Mouse (Mus musculus): ENCODE data around the gene 6430628N08Rik. TPM values are rescaled to one million over a fixed set of nuclear protein-coding genes. Genes with fewer than 3 reads are reported as not detected.

The 6430628N08Rik gene
- total and polyA plus RNA-seq, 3 experiments, result not detected

- Histone ChIP-seq H3K4me2 (ENCODE audit: insufficient read depth, low read depth, poor library complexity, severe bottlenecking) (no peak overlapping the region), H3K27ac (ENCODE audit: insufficient read depth, low read depth) (peak overlapping the region; percentile 42), H3K36me3 (replicated peaks in 1 of 2; ENCODE audit: control insufficient read depth in 1 of 2, insufficient read depth in 1 of 2, low read length in 1 of 2) (peaks cover 52 to 74% of the 10 kb centered on the region in 2 experiments), H3K27me3 (replicated peaks) (no peaks in the 10 kb centered on the region), H3K9me3 (replicated peaks; ENCODE audit: low read length) (peaks cover 4% of the 10 kb centered on the region), H3K9ac (ENCODE audit: insufficient read depth, low read depth) (no peak overlapping the region), H3K79me2 (replicated peaks; ENCODE audit: control insufficient read depth, extremely low read depth, insufficient read depth, poor library complexity, severe bottlenecking) (no peaks in the 10 kb centered on the region; the same call in none of the 2 replicates), H3K4me3 (replicated peaks in 1 of 3; ENCODE audit: low read depth in 2 of 3, low read length in 2 of 3, poor library complexity in 1 of 3) (no peak overlapping the region), H3K4me1 (ENCODE audit: control insufficient read depth in 1 of 2, insufficient read depth in 2 of 2) (peaks cover 24 to 78% of the 10 kb centered on the region in 2 experiments)
- dilution Hi-C loops (cut with MboI; ENCODE audit: extremely low pct_ligation_motif_present, extremely low pct_unique_long_range_greater_than_20kb, low sequenced_read_pairs) (no loop called here), in situ Hi-C loops (cut with MboI; ENCODE audit: low pct_ligation_motif_present, low pct_unique_long_range_greater_than_20kb, low sequenced_read_pairs) (no loop called here)
- TF ChIP-seq EP300 (IDR thresholded peaks at IDR 0.05; ENCODE audit: low read length) (no peak), JUN (IDR thresholded peaks at IDR 0.05; ENCODE audit: insufficient read depth, low read depth, low read length) (no peak), RAD21 (IDR thresholded peaks at IDR 0.05; ENCODE audit: low read depth, low read length) (no peak), POLR2A (IDR thresholded peaks at IDR 0.05; ENCODE audit: low read depth, low read length) (no peak), MEF2A (IDR thresholded peaks at IDR 0.05; ENCODE audit: borderline replicate concordance, low read depth, low read length) (no peak), POLR2AphosphoS2 (IDR thresholded peaks at IDR 0.05; ENCODE audit: low read depth, low read length) (no peak), HCFC1 (IDR thresholded peaks at IDR 0.05; ENCODE audit: low read depth, low read length) (no peak), CHD2 (IDR thresholded peaks at IDR 0.05; ENCODE audit: low read length) (no peak), CTCF (conservative IDR thresholded peaks at IDR 0.05 in 1 of 2, IDR thresholded peaks at IDR 0.05 in 1 of 2; ENCODE audit: low read depth in 2 of 2, low read length in 2 of 2) (no peak), MXI1 (IDR thresholded peaks at IDR 0.05; ENCODE audit: low read depth, low read length) (no peak), E2F4 (IDR thresholded peaks at IDR 0.05; ENCODE audit: insufficient replicate concordance, low read depth, low read length) (no peak), KAT2A (IDR thresholded peaks at IDR 0.05; ENCODE audit: insufficient replicate concordance, low read length) (no peak), TCF12 (IDR thresholded peaks at IDR 0.05; ENCODE audit: low read depth, low read length) (no peak), IRF4 (IDR thresholded peaks at IDR 0.05; ENCODE audit: low read depth, low read length) (no peak), BHLHE40 (IDR thresholded peaks at IDR 0.05; ENCODE audit: low read depth, low read length) (no peak), USF2 (conservative IDR thresholded peaks at IDR 0.05; ENCODE audit: low read depth, low read length) (no peak), MAX (IDR thresholded peaks at IDR 0.05; ENCODE audit: low read length) (no peak), NRF1 (IDR thresholded peaks at IDR 0.05; ENCODE audit: low read depth, low read length) (no peak)
- DNase-seq (ENCODE audit: extremely low read depth), result no peak
Observed at GRCm38 (mm10) chr4:115850111-115850510, 40.4 kb upstream of the 6430628N08Rik start.

- no peak overlapping the region for H3K4me2 ChIP-seq (ENCODE audit: insufficient read depth, low read depth, poor library complexity, severe bottlenecking)
- no peak overlapping the region for H3K9ac ChIP-seq (ENCODE audit: insufficient read depth, low read depth)
- DNase-seq (ENCODE audit: extremely low read depth), result peak; percentile 83
- H3K4me1 ChIP-seq (ENCODE audit: control insufficient read depth in 1 of 2, insufficient read depth in 2 of 2), result peaks cover 21 to 80% of the 10 kb centered on the region in 2 experiments
- dilution Hi-C loops (cut with MboI; ENCODE audit: extremely low pct_ligation_motif_present, extremely low pct_unique_long_range_greater_than_20kb, low sequenced_read_pairs), result no loop called here
- H3K9me3 ChIP-seq (replicated peaks; ENCODE audit: low read length), result peaks cover 4% of the 10 kb centered on the region
- in situ Hi-C loops (cut with MboI; ENCODE audit: low pct_ligation_motif_present, low pct_unique_long_range_greater_than_20kb, low sequenced_read_pairs), result no loop called here
- no peaks in the 10 kb centered on the region; the same call in none of the 2 replicates for H3K79me2 ChIP-seq (replicated peaks; ENCODE audit: control insufficient read depth, extremely low read depth, insufficient read depth, poor library complexity, severe bottlenecking)
- peak overlapping the region; percentile 42 for H3K27ac ChIP-seq (ENCODE audit: insufficient read depth, low read depth)
- no peak overlapping the region for H3K4me3 ChIP-seq (replicated peaks in 1 of 3; ENCODE audit: low read depth in 2 of 3, low read length in 2 of 3, poor library complexity in 1 of 3)
- H3K36me3 ChIP-seq (replicated peaks in 1 of 2; ENCODE audit: control insufficient read depth in 1 of 2, insufficient read depth in 1 of 2, low read length in 1 of 2), result peaks cover 53 to 75% of the 10 kb centered on the region in 2 experiments
- H3K27me3 ChIP-seq (replicated peaks), result no peaks in the 10 kb centered on the region
- TF ChIP-seq HCFC1 (IDR thresholded peaks at IDR 0.05; ENCODE audit: low read depth, low read length), result no peak
- no peak for TF ChIP-seq E2F4 (IDR thresholded peaks at IDR 0.05; ENCODE audit: insufficient replicate concordance, low read depth, low read length)
- no peak for TF ChIP-seq KAT2A (IDR thresholded peaks at IDR 0.05; ENCODE audit: insufficient replicate concordance, low read length)
- TF ChIP-seq MAFK (IDR thresholded peaks at IDR 0.05; ENCODE audit: insufficient replicate concordance, low read length), result no peak
- TF ChIP-seq TBP (conservative IDR thresholded peaks at IDR 0.05; ENCODE audit: low read depth, low read length), result no peak
- TF ChIP-seq TCF12 (IDR thresholded peaks at IDR 0.05; ENCODE audit: low read depth, low read length), result peak; percentile 86
- no peak for TF ChIP-seq POLR2A (IDR thresholded peaks at IDR 0.05; ENCODE audit: low read depth, low read length)
- no peak for TF ChIP-seq RCOR1 (conservative IDR thresholded peaks at IDR 0.05; ENCODE audit: low read depth, low read length)
- TF ChIP-seq EP300 (IDR thresholded peaks at IDR 0.05; ENCODE audit: low read length), result peak; percentile 87
- no peak; the same call in 1 of the 2 replicates for TF ChIP-seq ZKSCAN1 (IDR thresholded peaks at IDR 0.05; ENCODE audit: borderline replicate concordance, low read depth, low read length)
- peak; percentile 92 for TF ChIP-seq MYC (IDR thresholded peaks at IDR 0.05; ENCODE audit: low read depth, low read length)
- TF ChIP-seq CHD2 (IDR thresholded peaks at IDR 0.05; ENCODE audit: low read length), result peak; percentile 19; the same call in 1 of the 2 replicates
- peak; percentile 90 for TF ChIP-seq BHLHE40 (IDR thresholded peaks at IDR 0.05; ENCODE audit: low read depth, low read length)
- TF ChIP-seq ZC3H11A (IDR thresholded peaks at IDR 0.05; ENCODE audit: low read depth, low read length), result no peak
- TF ChIP-seq MAZ (IDR thresholded peaks at IDR 0.05; ENCODE audit: low read depth, low read length), result no peak
- no peak for TF ChIP-seq IRF4 (IDR thresholded peaks at IDR 0.05; ENCODE audit: low read depth, low read length)
- no peak for TF ChIP-seq RAD21 (IDR thresholded peaks at IDR 0.05; ENCODE audit: low read depth, low read length)
- no peak for TF ChIP-seq SMC3 (IDR thresholded peaks at IDR 0.05; ENCODE audit: low read depth, low read length)
- TF ChIP-seq POLR2AphosphoS2 (IDR thresholded peaks at IDR 0.05; ENCODE audit: low read depth, low read length), result no peak
- TF ChIP-seq ETS1 (conservative IDR thresholded peaks at IDR 0.05; ENCODE audit: low read depth, low read length), result peak; percentile 94
- TF ChIP-seq CHD1 (IDR thresholded peaks at IDR 0.05; ENCODE audit: low read depth, low read length), result no peak
- TF ChIP-seq JUN (IDR thresholded peaks at IDR 0.05; ENCODE audit: insufficient read depth, low read depth, low read length), result peak; percentile 95
- TF ChIP-seq USF2 (conservative IDR thresholded peaks at IDR 0.05; ENCODE audit: low read depth, low read length), result no peak
- no peak for TF ChIP-seq CTCF (conservative IDR thresholded peaks at IDR 0.05 in 1 of 2, IDR thresholded peaks at IDR 0.05 in 1 of 2; ENCODE audit: low read depth in 2 of 2, low read length in 2 of 2)
- TF ChIP-seq ZNF384 (IDR thresholded peaks at IDR 0.05; ENCODE audit: low read depth, low read length), result no peak
- no peak for TF ChIP-seq UBTF (IDR thresholded peaks at IDR 0.05; ENCODE audit: low read depth, low read length)
Observed at GRCm38 (mm10) chr4:115850631-115851030, 39.8 kb upstream of the 6430628N08Rik start.

Measured in CH12.LX (cell line).